Mouse (Mus musculus): ENCODE measurements around the gene Nrxn1. TPM values are rescaled to one million over a fixed set of nuclear protein-coding genes. Genes with fewer than 3 reads are reported as not detected.
A peak's percentile ranks its signal among the peaks of the same experiment; 100 is the strongest.

The Nrxn1 gene
- total RNA-seq, 2 experiments from 2014 or later: 450 to 453 TPM

GRCm38 (mm10) chr17:90419615-90420014 lies 673.3 kb downstream of the Nrxn1 start:
- DNase-seq (ENCODE audit: low spot score in 2 of 2): no peak
- no peak overlapping the region for H3K27ac ChIP-seq
- TF ChIP-seq CTCF (conservative IDR thresholded peaks at IDR 0.05): no peak
- H3K4me3 ChIP-seq: no peak overlapping the region

- Histone ChIP-seq H3K27ac (no peak overlapping the region), H3K4me3 (no peak overlapping the region)
- DNase-seq (ENCODE audit: low spot score in 2 of 2): no peak
- no peak for TF ChIP-seq CTCF (conservative IDR thresholded peaks at IDR 0.05)
Measured at GRCm38 (mm10) chr17:90396357-90396756, 696.5 kb downstream of the Nrxn1 start.

GRCm38 (mm10) chr17:90394606-90395005 lies 698.3 kb downstream of the Nrxn1 start:
- no peak overlapping the region for H3K4me3 ChIP-seq
- no peak for TF ChIP-seq CTCF (conservative IDR thresholded peaks at IDR 0.05)
- DNase-seq (ENCODE audit: low spot score in 2 of 2): no peak
- H3K27ac ChIP-seq: no peak overlapping the region; the same call in 1 of the 2 replicates

- no peak overlapping the region for H3K4me3 ChIP-seq
- H3K27ac ChIP-seq: no peak overlapping the region
- no peak for DNase-seq (ENCODE audit: low spot score in 2 of 2)
- TF ChIP-seq CTCF (conservative IDR thresholded peaks at IDR 0.05): no peak
Measured at GRCm38 (mm10) chr17:90392751-90393150, 700.1 kb downstream of the Nrxn1 start.

GRCm38 (mm10) chr17:90390316-90391212 lies 702.3 kb downstream of the Nrxn1 start:
- no peak for DNase-seq (ENCODE audit: low spot score in 2 of 2)
- peak overlapping the region; percentile 21; the same call in 1 of the 2 replicates for H3K27ac ChIP-seq
- H3K4me3 ChIP-seq: no peak overlapping the region
- TF ChIP-seq CTCF (conservative IDR thresholded peaks at IDR 0.05): no peak

GRCm38 (mm10) chr17:90384856-90385255 lies 708.0 kb downstream of the Nrxn1 start:
- no peak overlapping the region for H3K4me3 ChIP-seq
- 0 out of 2 replicates have a peak overlapping the region, but pooled peaks have one; percentile 11 for H3K27ac ChIP-seq
- TF ChIP-seq CTCF (conservative IDR thresholded peaks at IDR 0.05): no peak
- peak in 1 of 2 experiments; percentile 33 for DNase-seq (ENCODE audit: low spot score in 2 of 2)

GRCm38 (mm10) chr17:90382496-90383443 lies 710.1 kb downstream of the Nrxn1 start:
- no peak for TF ChIP-seq CTCF (conservative IDR thresholded peaks at IDR 0.05)
- H3K27ac ChIP-seq: no peak overlapping the region
- no peak for DNase-seq (ENCODE audit: low spot score in 2 of 2)

GRCm38 (mm10) chr17:90376533-90376932 lies 716.3 kb downstream of the Nrxn1 start:
- no peak for DNase-seq (ENCODE audit: low spot score in 2 of 2)
- no peak overlapping the region for H3K27ac ChIP-seq
- TF ChIP-seq CTCF (conservative IDR thresholded peaks at IDR 0.05): no peak
- H3K4me3 ChIP-seq: no peak overlapping the region

More at GRCm38 (mm10) chr17:90382496-90383443, 710.1 kb downstream of the Nrxn1 start:
- H3K4me3 ChIP-seq: no peak overlapping the region

GRCm38 (mm10) chr17:90362169-90362568 lies 730.7 kb downstream of the Nrxn1 start:
- DNase-seq (ENCODE audit: low spot score in 2 of 2): no peak
- H3K27ac ChIP-seq: no peak overlapping the region
- no peak overlapping the region for H3K4me3 ChIP-seq
- no peak for TF ChIP-seq CTCF (conservative IDR thresholded peaks at IDR 0.05)

- DNase-seq (ENCODE audit: low spot score in 2 of 2): no peak
- no peak for TF ChIP-seq CTCF (conservative IDR thresholded peaks at IDR 0.05)
- no peak overlapping the region for H3K27ac ChIP-seq
- no peak overlapping the region for H3K4me3 ChIP-seq
Measured at GRCm38 (mm10) chr17:90349385-90350095, 743.3 kb downstream of the Nrxn1 start.

GRCm38 (mm10) chr17:90346735-90347475 lies 746.0 kb downstream of the Nrxn1 start:
- DNase-seq (ENCODE audit: low spot score in 2 of 2): no peak
- Histone ChIP-seq H3K4me3 (no peak overlapping the region), H3K27ac (peak overlapping the region; percentile 50)
- no peak for TF ChIP-seq CTCF (conservative IDR thresholded peaks at IDR 0.05)

GRCm38 (mm10) chr17:90333445-90333844 lies 759.4 kb downstream of the Nrxn1 start:
- DNase-seq (ENCODE audit: low spot score in 2 of 2): no peak
- H3K27ac ChIP-seq: peak overlapping the region; percentile 60; the same call in 1 of the 2 replicates
- TF ChIP-seq CTCF (conservative IDR thresholded peaks at IDR 0.05): no peak
- H3K4me3 ChIP-seq: no peak overlapping the region

Data from layer of hippocampus, adult 2 months (tissue).